Mouse (Mus musculus) T-helper 17 cell (primary cell): ENCODE data around the gene Nrxn3.

Experiments
- in situ Hi-C, 2 experiments: fragments of 300-600 bp; cut with MboI, MseI; formaldehyde crosslinking; loops; 1 replicate in 1 of 2; 2 replicates in 1 of 2; pipeline ENCODE4 v1.15.1; 2025; ENCODE audit warnings: high pct_unique_total_duplicates in 2 of 2

Gene Nrxn3

GRCm38 (mm10) chr12:90270763-90271379, 1548.2 kb downstream of the Nrxn3 start:
- in situ Hi-C loops = no loop called here

GRCm38 (mm10) chr12:90274621-90275236, 1552.1 kb downstream of the Nrxn3 start:
- in situ Hi-C loops = no loop called here

GRCm38 (mm10) chr12:90281236-90281635, 1558.6 kb downstream of the Nrxn3 start:
- in situ Hi-C loops = no loop called here

- in situ Hi-C loops = no loop called here
These were observed 1560.3 kb downstream of the Nrxn3 start for GRCm38 (mm10) chr12:90283022-90283421.

- in situ Hi-C loops = no loop called here
These were observed 1580.0 kb downstream of the Nrxn3 start for GRCm38 (mm10) chr12:90302671-90303070.

- in situ Hi-C loops = no loop called here
These were observed 1609.1 kb downstream of the Nrxn3 start for GRCm38 (mm10) chr12:90331806-90332205.

GRCm38 (mm10) chr12:90332459-90332858, 1609.8 kb downstream of the Nrxn3 start:
- in situ Hi-C loops = no loop called here

GRCm38 (mm10) chr12:90337496-90338228, 1615.0 kb downstream of the Nrxn3 start:
- in situ Hi-C loops = no loop called here

GRCm38 (mm10) chr12:90338229-90338557, 1615.5 kb downstream of the Nrxn3 start:
- in situ Hi-C loops = no loop called here
